Mouse (Mus musculus): ENCODE data around the gene Ccdc113. TPM values are rescaled to one million over a fixed set of nuclear protein-coding genes. Genes with fewer than 3 reads are reported as not detected.

Gene Ccdc113
- polyA plus RNA-seq (2015; fragmentation: Nextera tagmentation; extraction: Ambion mirVana): 0.13 and 0.21 TPM in 2 replicates

DNA sequence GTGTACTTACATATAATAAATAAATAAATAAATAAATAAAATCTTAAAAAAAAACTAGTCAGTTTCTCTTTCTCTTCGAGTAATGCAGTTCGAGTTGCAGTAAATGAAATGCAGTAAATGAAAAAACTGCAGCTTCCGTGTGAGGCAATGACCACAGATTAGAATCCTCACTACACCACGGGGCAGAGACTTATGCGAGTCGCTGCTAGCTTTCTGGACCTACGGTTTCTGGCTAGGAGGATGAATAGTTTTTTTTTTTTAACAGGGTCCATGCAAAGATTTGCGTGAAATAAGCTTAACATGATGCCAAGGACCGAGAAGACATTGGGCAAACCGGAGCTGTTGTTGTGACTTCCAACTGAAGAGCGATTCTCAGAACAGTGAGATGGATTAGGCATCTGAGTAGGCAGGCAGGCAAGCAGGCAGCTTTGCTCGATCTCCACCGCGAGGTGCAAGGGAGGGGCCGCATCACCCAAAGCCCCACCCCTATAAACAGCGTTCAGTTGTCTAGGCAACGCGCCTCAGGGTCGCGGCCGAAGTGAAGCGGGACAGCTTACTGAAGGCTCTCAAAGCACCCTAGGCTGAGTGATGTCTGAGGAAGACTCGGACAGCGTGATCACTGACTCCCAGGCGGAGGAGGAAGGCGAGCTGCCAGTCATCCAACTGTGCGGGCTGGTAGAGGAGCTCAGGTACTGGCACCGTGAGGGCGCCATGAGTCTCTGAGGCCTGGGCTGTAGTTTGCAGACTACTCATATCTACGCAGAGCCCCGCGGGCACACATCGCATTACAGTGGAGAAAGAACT is at the start of gene Ccdc113:
Gene Ccdc113 (plus strand): TSS at position 502 of the 804 bp plus-strand sequence.
- peak; percentile 73 for ATAC-seq (ENCODE audit: insufficient read depth, low FRiP score, low read depth)
- Histone ChIP-seq H3K4me1 (peaks cover 6% of the 10 kb centered on the region; the same call in 1 of the 2 replicates), H3K27me3 (replicated peaks) (no peaks in the 10 kb centered on the region), H3K4me2 (peak within 1 kb of the TSS; percentile 79), H3K36me3 (no peaks in the 10 kb centered on the region), H3K9ac (no peak within 1 kb of the TSS), H3K27ac (no peak within 1 kb of the TSS), H3K9me3 (no peaks in the 10 kb centered on the region), H3K4me3 (replicated peaks) (peak within 1 kb of the TSS; percentile 42)
- WGBS: 6% methylated on average over 33 of the region's 33 CpGs

DNA sequence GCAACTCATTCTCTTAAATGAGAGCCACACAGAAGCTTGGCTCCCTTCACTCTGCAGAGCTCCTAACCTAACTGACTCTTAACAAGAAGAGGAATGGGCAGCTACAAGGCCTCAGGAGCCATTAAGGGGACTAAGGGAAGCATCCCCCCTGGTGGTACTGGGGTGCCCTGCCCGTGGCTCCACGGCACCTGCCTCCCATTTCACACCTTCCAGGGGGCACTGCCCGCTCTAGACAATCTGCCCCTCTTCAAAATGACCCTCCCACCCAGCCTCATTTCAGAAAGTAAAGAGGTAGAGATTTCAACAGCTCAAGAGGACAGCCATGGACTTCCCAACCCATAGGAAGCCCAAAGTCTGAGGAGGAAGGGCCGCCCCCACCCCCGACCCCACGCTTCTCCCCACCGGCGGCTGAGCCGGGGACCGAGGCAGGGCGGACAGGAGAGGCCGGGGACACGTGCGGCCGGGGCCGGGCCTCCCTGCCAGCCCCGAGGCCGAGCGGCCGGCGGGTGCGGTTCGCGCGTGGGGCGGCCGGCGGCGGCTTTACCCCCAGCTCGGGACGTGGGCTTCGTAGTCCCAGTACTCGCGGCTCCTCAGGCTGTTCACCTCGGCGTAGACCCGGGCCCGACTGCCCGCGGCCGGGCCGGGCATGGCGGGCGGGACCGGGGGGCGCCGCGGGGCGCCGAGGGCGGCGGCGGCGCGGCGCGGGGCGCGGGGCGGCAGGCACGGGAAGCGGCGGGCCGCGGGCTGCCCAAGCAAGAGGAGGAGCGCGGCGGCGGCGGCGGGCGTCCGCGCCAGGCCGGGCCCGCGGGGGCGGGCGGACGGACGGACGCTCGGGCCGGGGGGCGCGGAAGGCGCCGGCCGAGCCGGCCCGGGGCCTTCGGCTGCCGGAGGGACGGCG is 45.8 kb upstream of the Ccdc113 start:
- Histone ChIP-seq H3K4me3 (replicated peaks) (peak overlapping the region; percentile 91), H3K4me1 (peaks cover 7% of the 10 kb centered on the region; the same call in 1 of the 2 replicates), H3K27me3 (replicated peaks) (no peaks in the 10 kb centered on the region), H3K27ac (no peak overlapping the region), H3K9ac (peak overlapping the region; percentile 96), H3K9me3 (no peaks in the 10 kb centered on the region), H3K4me2 (peak overlapping the region; percentile 74), H3K36me3 (peaks cover 16% of the 10 kb centered on the region)
- 0% methylated on average over 56 of the region's 95 CpGs for WGBS
- ATAC-seq (ENCODE audit: insufficient read depth, low FRiP score, low read depth): no peak; the same call in 1 of the 2 replicates

DNA sequence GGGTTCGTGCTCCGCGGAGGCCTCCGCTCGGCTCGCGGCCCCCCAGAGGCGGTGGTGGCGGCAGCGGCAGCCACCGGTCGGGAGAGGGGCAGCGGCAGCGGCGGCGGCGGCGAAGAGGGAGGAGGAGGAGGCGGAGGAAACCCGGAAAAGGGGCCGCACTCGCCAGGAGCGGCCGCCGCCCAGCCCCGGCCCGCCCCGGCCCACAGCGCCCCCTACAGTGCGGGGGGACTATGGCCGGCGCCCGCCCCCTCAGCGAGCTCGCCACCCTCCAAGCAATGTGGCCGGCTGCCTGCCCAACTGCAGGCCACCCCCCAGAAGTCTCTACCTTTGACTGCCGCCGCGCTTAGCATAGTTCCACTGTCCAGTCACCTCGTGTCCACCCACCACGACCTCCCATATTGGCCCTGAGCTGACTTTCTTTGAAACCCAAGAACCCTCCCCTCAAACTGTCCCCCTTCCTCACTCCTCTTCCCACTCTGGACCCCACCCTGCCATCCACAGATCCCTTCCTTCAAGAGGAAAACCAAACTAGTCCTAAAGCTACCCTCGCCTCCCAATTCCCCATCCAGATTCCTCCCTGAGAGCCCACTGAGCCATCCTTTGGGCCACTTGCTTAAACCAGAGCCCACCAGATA is 45.1 kb upstream of the Ccdc113 start:
- 5% methylated on average over 20 of the region's 42 CpGs for WGBS
- Histone ChIP-seq H3K27me3 (replicated peaks) (no peaks in the 10 kb centered on the region), H3K9me3 (no peaks in the 10 kb centered on the region), H3K36me3 (peaks cover 10% of the 10 kb centered on the region; the same call in 1 of the 2 replicates), H3K4me3 (replicated peaks) (peak overlapping the region; percentile 91), H3K4me2 (peak overlapping the region; percentile 74), H3K4me1 (peaks cover 7% of the 10 kb centered on the region; the same call in 1 of the 2 replicates), H3K27ac (no peak overlapping the region), H3K9ac (peak overlapping the region; percentile 96)
- peak; percentile 86 for ATAC-seq (ENCODE audit: insufficient read depth, low FRiP score, low read depth)

DNA sequence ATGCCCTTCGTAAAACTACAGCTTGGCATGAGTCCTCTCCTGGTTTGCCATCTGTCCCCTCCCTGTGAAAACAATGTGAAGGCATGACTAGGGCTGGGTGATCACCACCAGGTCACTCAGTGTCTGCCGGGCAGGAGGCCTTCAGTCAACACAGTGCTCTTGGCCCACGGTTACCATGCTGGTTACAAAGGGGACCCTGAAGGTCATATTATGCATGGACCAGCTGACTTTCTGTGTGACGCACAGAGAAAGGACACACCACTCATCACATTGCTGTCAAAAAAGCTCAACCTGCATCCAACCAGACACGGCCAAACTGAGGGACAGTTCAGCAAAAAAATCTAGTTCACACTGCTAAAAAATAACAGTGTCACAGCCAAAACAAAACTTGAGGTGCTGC is 43.9 kb upstream of the Ccdc113 start, which contains the start of gene Csnk2a2:
Gene Csnk2a2 (minus strand): TSS at position 34 of the 400 bp plus-strand sequence.
- Histone ChIP-seq H3K9me3 (no peaks in the 10 kb centered on the region), H3K4me3 (replicated peaks) (peak within 1 kb of the TSS; percentile 91), H3K4me2 (peak within 1 kb of the TSS; percentile 74), H3K36me3 (0 out of 2 replicates have a peak, but pooled peaks cover 4% of the 10 kb centered on the region), H3K9ac (peak within 1 kb of the TSS; percentile 96; the same call in 1 of the 2 replicates), H3K27me3 (replicated peaks) (no peaks in the 10 kb centered on the region), H3K4me1 (peaks cover 7% of the 10 kb centered on the region; the same call in 1 of the 2 replicates), H3K27ac (no peak within 1 kb of the TSS)
- no peak for ATAC-seq (ENCODE audit: insufficient read depth, low FRiP score, low read depth)
- 79% methylated on average over 5 of the region's 5 CpGs for WGBS

DNA sequence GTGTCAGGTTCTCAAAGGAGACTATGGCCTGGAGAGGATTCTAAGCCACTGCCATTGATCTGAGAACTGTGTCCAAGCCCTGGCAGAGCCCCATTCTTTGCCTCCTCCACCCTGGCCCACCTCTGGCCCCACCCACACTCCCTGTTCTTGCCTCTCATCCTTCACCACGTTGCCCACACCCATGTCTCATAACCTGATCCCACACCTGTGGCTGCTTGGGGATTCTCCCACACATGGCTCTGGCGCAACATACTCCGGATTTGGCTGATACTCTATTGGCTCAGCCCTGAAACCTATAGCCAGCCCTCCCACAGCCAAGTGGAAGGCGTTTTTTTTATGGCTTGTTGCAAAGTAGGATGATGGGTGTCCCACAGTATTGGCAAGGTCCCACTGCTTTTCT is 41.8 kb upstream of the Ccdc113 start:
- no peaks in the 10 kb centered on the region for H3K9me3 ChIP-seq
- H3K4me3 ChIP-seq (replicated peaks): no peak overlapping the region
- H3K27ac ChIP-seq: no peak overlapping the region
- no peak for ATAC-seq (ENCODE audit: insufficient read depth, low FRiP score, low read depth)
- no peaks in the 10 kb centered on the region for H3K36me3 ChIP-seq
- 57% methylated on average over 4 of the region's 4 CpGs for WGBS
- no peak overlapping the region for H3K4me2 ChIP-seq
- peaks cover 7% of the 10 kb centered on the region; the same call in 1 of the 2 replicates for H3K4me1 ChIP-seq
- H3K27me3 ChIP-seq (replicated peaks): no peaks in the 10 kb centered on the region
- H3K9ac ChIP-seq: no peak overlapping the region

DNA sequence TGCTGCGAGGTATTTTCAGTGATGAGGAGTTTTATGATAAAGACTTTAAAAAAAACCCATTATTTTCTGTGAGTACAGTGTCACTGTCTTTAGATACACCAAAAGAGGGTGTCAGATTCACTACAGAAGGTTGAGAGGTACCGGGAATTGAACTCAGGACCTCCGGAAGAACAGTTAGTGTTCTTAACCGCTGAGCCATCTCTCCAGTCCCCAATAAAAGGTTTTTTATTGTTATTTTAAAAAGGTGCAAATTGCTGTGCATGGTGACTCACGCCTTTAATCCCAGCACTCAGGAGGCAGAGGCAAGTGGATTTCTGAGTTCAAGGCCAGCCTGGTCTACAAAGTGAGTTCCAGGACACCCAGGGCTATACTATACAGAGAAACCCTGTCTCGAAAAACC is 38.4 kb upstream of the Ccdc113 start:
- Histone ChIP-seq H3K4me2 (no peak overlapping the region), H3K9me3 (no peaks in the 10 kb centered on the region), H3K9ac (no peak overlapping the region), H3K27me3 (replicated peaks) (no peaks in the 10 kb centered on the region), H3K36me3 (no peaks in the 10 kb centered on the region), H3K4me1 (no peaks in the 10 kb centered on the region), H3K4me3 (replicated peaks) (no peak overlapping the region), H3K27ac (no peak overlapping the region)
- ATAC-seq (ENCODE audit: insufficient read depth, low FRiP score, low read depth): no peak
- WGBS: 86% methylated on average over 6 of the region's 6 CpGs

DNA sequence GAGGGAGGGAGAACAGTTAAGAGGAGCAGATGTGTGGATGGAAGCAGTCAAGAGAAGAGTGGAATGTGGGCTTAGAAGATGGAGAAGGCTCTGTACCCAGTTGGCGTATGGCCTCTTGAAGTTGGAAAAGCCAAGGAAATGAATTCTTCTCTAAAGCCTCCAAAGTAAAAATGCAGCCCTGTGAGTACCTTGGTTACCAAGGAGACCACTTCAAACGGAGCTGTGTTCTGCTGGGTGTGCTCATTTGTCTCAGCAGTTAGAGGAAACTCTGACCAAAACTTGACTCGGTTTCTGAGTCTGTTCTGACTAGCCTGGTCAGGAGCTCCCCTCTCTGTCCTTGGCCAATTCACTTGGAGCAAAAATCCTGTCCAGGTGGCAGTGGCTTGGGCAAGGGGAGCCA is 37.5 kb upstream of the Ccdc113 start:
- Histone ChIP-seq H3K9me3 (no peaks in the 10 kb centered on the region), H3K4me2 (no peak overlapping the region), H3K4me1 (no peaks in the 10 kb centered on the region), H3K27me3 (replicated peaks) (no peaks in the 10 kb centered on the region), H3K36me3 (no peaks in the 10 kb centered on the region), H3K9ac (no peak overlapping the region), H3K4me3 (replicated peaks) (no peak overlapping the region), H3K27ac (no peak overlapping the region)
- no peak for ATAC-seq (ENCODE audit: insufficient read depth, low FRiP score, low read depth)
- WGBS: 21% methylated on average over 3 of the region's 3 CpGs

DNA sequence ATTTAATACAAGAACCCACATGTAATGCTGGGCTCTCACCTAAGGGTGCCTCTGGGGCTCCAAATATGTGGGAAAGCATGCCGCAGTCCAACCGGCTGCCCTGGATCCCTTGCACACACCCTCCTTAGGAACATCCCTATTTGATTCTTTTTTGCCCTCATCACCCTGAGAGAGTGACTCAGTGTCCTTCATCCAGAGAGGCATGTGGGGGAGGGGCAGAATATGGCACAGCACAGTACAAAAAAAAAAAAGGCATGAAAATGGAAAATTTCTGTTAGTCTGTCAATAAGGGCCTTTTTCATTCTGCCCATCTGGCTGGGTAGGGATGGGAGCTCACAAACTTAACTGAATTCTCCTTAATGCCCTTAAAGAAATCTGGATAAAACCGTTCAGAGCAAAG is 36.1 kb upstream of the Ccdc113 start:
- Histone ChIP-seq H3K4me3 (replicated peaks) (no peak overlapping the region), H3K36me3 (no peaks in the 10 kb centered on the region), H3K9ac (no peak overlapping the region), H3K4me1 (no peaks in the 10 kb centered on the region), H3K9me3 (no peaks in the 10 kb centered on the region), H3K27me3 (replicated peaks) (no peaks in the 10 kb centered on the region), H3K27ac (no peak overlapping the region), H3K4me2 (no peak overlapping the region)
- WGBS: 50% methylated on average over 3 of the region's 3 CpGs
- no peak for ATAC-seq (ENCODE audit: insufficient read depth, low FRiP score, low read depth)

DNA sequence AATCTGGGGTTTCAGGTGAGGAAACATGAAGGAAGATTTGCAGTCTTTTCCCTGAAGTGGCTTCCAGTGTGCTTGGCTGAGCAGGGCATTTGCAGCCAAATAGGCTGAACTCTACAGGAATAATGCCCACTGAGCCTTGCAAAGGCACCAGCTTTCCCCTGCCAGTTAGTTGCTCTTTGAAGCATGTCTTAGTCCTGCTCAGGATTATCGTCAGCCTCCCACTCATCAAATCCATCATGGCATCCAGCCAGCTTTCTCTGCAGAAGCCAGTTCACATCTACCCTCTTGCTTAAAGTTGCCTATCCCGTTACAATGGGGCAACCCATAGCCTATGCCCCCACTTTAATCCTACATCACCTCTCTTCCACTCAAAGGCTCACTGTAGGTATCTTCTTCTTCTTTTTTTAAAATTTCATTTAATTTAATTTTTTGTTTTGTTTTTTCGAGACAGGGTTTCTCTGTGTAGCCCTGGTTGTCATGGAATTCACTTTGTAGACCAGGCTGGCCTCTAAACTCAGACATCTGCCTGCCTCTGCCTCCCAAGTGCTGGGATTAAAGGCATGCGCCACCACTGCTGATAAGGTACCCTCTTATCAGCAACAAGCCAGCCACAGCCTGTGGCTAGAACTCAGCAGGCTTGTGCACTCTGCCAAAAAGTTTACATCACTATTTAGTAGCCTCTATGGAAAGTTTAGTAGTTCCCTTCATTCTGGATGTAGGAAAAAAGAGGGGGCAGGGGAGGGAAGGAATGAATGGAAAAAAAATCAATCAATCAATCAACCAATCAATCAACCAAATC is 34.4 kb upstream of the Ccdc113 start:
- H3K9ac ChIP-seq: no peak overlapping the region
- no peak for ATAC-seq (ENCODE audit: insufficient read depth, low FRiP score, low read depth)
- WGBS: 70% methylated on average over 4 of the region's 4 CpGs
- H3K4me3 ChIP-seq (replicated peaks): no peak overlapping the region
- no peaks in the 10 kb centered on the region for H3K27me3 ChIP-seq (replicated peaks)
- H3K36me3 ChIP-seq: no peaks in the 10 kb centered on the region
- H3K9me3 ChIP-seq: no peaks in the 10 kb centered on the region
- no peak overlapping the region for H3K4me2 ChIP-seq
- no peak overlapping the region for H3K27ac ChIP-seq
- no peaks in the 10 kb centered on the region for H3K4me1 ChIP-seq

DNA sequence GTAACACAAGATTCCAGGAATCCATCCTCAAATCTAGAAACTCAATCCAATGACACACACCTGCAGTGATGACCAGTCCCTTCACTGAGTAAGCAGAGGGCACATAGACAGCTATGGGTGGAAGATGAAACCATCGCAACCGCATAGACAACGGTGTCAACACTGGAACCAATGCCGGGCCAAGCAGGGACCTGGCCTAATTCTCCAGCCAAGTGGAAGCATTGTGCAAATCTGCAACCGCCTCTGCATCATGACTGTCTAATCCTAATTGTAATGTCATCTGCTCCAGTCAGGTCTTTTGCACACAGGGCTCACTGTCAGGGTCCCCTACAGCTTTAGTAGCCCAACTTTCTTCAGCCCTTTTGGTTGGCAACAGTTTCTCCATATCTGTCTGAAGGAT is 33.4 kb upstream of the Ccdc113 start:
- no peak for ATAC-seq (ENCODE audit: insufficient read depth, low FRiP score, low read depth)
- Histone ChIP-seq H3K4me2 (no peak overlapping the region), H3K9ac (no peak overlapping the region), H3K27ac (no peak overlapping the region), H3K36me3 (no peaks in the 10 kb centered on the region), H3K27me3 (replicated peaks) (no peaks in the 10 kb centered on the region), H3K4me3 (replicated peaks) (no peak overlapping the region), H3K4me1 (no peaks in the 10 kb centered on the region), H3K9me3 (no peaks in the 10 kb centered on the region)
- WGBS: 96% methylated on average over 5 of the region's 5 CpGs

DNA sequence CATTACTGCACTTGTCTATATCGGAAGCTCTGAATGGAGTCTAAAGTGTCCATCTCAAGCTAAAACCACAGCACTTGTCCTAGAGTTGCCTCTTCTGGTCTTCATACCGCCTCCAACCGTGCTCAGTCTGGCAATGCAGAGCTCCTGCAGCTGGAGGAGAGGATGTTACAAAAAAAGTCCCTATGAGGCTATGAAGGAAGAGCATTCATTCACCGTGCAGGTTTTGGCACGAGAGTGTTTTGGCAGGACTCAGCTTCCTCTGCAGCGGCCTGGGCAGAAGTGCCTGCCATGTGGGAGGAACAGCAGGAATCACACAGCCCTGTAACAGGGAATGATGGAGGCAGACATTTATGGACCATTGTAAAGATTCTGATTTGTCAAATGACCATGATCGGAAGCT is 31.5 kb upstream of the Ccdc113 start:
- no peaks in the 10 kb centered on the region for H3K4me1 ChIP-seq
- no peak overlapping the region for H3K4me3 ChIP-seq (replicated peaks)
- H3K9me3 ChIP-seq: no peaks in the 10 kb centered on the region
- 77% methylated on average over 7 of the region's 7 CpGs for WGBS
- no peak overlapping the region for H3K27ac ChIP-seq
- no peaks in the 10 kb centered on the region for H3K36me3 ChIP-seq
- ATAC-seq (ENCODE audit: insufficient read depth, low FRiP score, low read depth): no peak
- H3K9ac ChIP-seq: no peak overlapping the region
- H3K27me3 ChIP-seq (replicated peaks): no peaks in the 10 kb centered on the region
- H3K4me2 ChIP-seq: no peak overlapping the region
